In genomic region chr1:179919656-179920436, GRCm38 (mm10) we compare ENCODE assay signal across 12 mouse cellular contexts. TPM values are rescaled to one million over a fixed set of nuclear protein-coding genes. Genes with fewer than 3 reads are reported as not detected.
DNase-seq lines count a peak whose midpoint lies in the region; TF ChIP-seq lines count a peak whose summit lies in the region.
"Had no signal": no experiment of that assay in that cellular context is flagged by ENCODE, and none has a peak within 500 bp of the region (broad histone marks: within the 10 kb centered on the region; RNA-seq: fewer than 3 reads in every experiment).

No protein-coding gene starts in this region.

- no peak overlapping the region for H3K27ac ChIP-seq in kidney, adult 2 months (ENCODE audit: insufficient read depth, low read depth, low read length)
- H3K27ac ChIP-seq: limb, embryonic 10.5 days had no signal

- H3K4me1 ChIP-seq in kidney, adult 2 months (ENCODE audit: control insufficient read depth, insufficient read depth, low read length): no peaks in the 10 kb centered on the region
- H3K4me1 ChIP-seq: limb, embryonic 10.5 days had no signal

- TF ChIP-seq POLR2A in kidney, adult 2 months (IDR thresholded peaks at IDR 0.05; ENCODE audit: low read depth, low read length): no peak

- H3K4me3 ChIP-seq in kidney, adult 2 months (ENCODE audit: insufficient read depth, low read depth, low read length): no peak overlapping the region
- H3K4me3 ChIP-seq: limb, embryonic 10.5 days; megakaryocyte, embryonic 14.5 days had no signal

- H3K27me3 ChIP-seq in kidney, adult 2 months (replicated peaks; ENCODE audit: control insufficient read depth, insufficient read depth, low read length): no peaks in the 10 kb centered on the region

- DNase-seq in kidney, postnatal 10 days: peak; percentile 28
- DNase-seq in kidney, adult 2 months: no peak
- DNase-seq in NIH3T3 (ENCODE audit: low read depth): peak; percentile 55
- DNase-seq in cerebellum, adult 11 months: peak; percentile 73
- peak; percentile 38 for DNase-seq in gastrocnemius, postnatal 10 days
- no peak for DNase-seq in ovary, postnatal 14 days (ENCODE audit: low spot score)
- no peak for DNase-seq in layer of hippocampus, adult 18-20 months (ENCODE audit: low spot score in 2 of 2)
- DNase-seq: adrenal gland, adult 8-10 months; layer of hippocampus, adult 9-11 months; thymus, postnatal 14 days had no signal

- H3K36me3 ChIP-seq in kidney, adult 2 months (ENCODE audit: control insufficient read depth, insufficient read depth, low read length): no peaks in the 10 kb centered on the region
- H3K36me3 ChIP-seq: limb, embryonic 10.5 days had no signal

- no peak for TF ChIP-seq CTCF in kidney, adult 2 months (conservative IDR thresholded peaks at IDR 0.05; ENCODE audit: insufficient read depth, insufficient read length, low read depth, low read length)

- 82% methylated on average over 8 of the region's 8 CpGs for WGBS in kidney, adult 2 months

RNA-seq across cellular contexts. Expression of gene Cdc42bpa, which starts 40.4 kb away (rescaled TPM):
- 20.2 and 21.0 TPM in 2 replicates for polyA plus RNA-seq in kidney, adult 2 months (2012; rRNA removed)
- 10 to 100 TPM; 34.9 to 43.3 TPM for total RNA-seq in gastrocnemius, postnatal 10 days (2021)
- 100 to 1,000 TPM; 226 to 244 TPM for total RNA-seq in layer of hippocampus, adult 18-20 months (2021)

Comparison
In these comparisons a context has a peak if more than half of its experiments do, and no peak if none do; other contexts are left out.
1. DNase-seq: peak in kidney, postnatal 10 days (single experiment), NIH3T3 (single experiment), cerebellum, adult 11 months (single experiment) and gastrocnemius, postnatal 10 days (single experiment); none in kidney, adult 2 months (single experiment), ovary, postnatal 14 days (single experiment) and layer of hippocampus, adult 18-20 months (0 of 2).
2. RNA of gene Cdc42bpa, which starts 40.4 kb away (total RNA-seq): 226 to 244 TPM in layer of hippocampus, adult 18-20 months; 34.9 to 43.3 TPM in gastrocnemius, postnatal 10 days; every median in the first group is over 4 times any median in the second.